Comparison of ENCODE assay signal across 22 mouse cellular contexts in the genomic region with DNA sequence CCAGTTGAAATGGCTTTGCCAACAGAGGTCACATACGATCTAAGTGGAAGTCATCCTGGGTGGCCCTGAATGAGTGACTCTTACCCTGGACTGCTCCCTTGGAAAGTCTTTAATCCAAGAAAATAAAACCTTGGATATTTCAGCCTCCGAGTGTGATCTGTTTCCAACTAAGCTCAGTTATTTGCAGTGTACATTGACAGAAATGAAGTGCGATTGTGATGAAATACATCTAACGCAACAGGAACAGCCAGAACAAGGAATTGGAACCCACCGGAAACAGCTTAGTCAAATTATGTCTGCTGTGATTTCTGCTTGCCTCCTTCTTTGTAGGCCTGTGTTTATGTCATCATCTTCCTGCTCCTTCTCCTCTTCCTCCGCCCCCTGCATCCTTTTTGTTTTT.
DNase-seq lines count a peak whose midpoint lies in the region; ATAC-seq and TF ChIP-seq lines count a peak whose summit lies in the region.
"Had no signal": no experiment of that assay in that cellular context is flagged by ENCODE, and none has a peak within 500 bp of the region (broad histone marks: within the 10 kb centered on the region; RNA-seq: fewer than 3 reads in every experiment).

No protein-coding gene starts in this region.

- TF ChIP-seq POLR2A in lung, adult 2 months (IDR thresholded peaks at IDR 0.05; ENCODE audit: borderline replicate concordance, extremely low read depth, low read depth, low read length), result no peak

- 41% methylated on average over 6 of the region's 6 CpGs for WGBS in lung, embryonic 15.5 days
- 54% methylated on average over 6 of the region's 6 CpGs for WGBS in lung, adult 2 months
- WGBS in kidney, embryonic 14.5 days, result 92% methylated on average over 6 of the region's 6 CpGs
- WGBS in embryonic facial prominence, embryonic 10.5 days, result 89% methylated on average over 6 of the region's 6 CpGs

- no peaks in the 10 kb centered on the region for H3K4me1 ChIP-seq in lung, embryonic 15.5 days
- H3K4me1 ChIP-seq in lung, adult 2 months (ENCODE audit: control insufficient read depth, insufficient read depth, low read length), result 0 out of 2 replicates have a peak, but pooled peaks cover 5% of the 10 kb centered on the region
- H3K4me1 ChIP-seq in kidney, embryonic 14.5 days (ENCODE audit: control insufficient read depth, insufficient read depth, low read length), result no peaks in the 10 kb centered on the region
- no peaks in the 10 kb centered on the region for H3K4me1 ChIP-seq in embryonic facial prominence, embryonic 10.5 days
- H3K4me1 ChIP-seq: forebrain, embryonic 12.5 days; heart, embryonic 13.5 days; hindbrain, embryonic 12.5 days had no signal

- H3K27ac ChIP-seq in lung, embryonic 15.5 days, result peak overlapping the region; percentile 59
- H3K27ac ChIP-seq in kidney, embryonic 14.5 days (ENCODE audit: low read depth, low read length), result no peak overlapping the region
- no peak overlapping the region for H3K27ac ChIP-seq in embryonic facial prominence, embryonic 10.5 days (replicated peaks)
- H3K27ac ChIP-seq: embryonic facial prominence, embryonic 13.5 days; forebrain, embryonic 12.5 days; heart, embryonic 13.5 days; hindbrain, embryonic 12.5 days had no signal

- TF ChIP-seq CTCF in lung, adult 2 months (IDR thresholded peaks at IDR 0.05; ENCODE audit: insufficient read depth, low read length), result no peak

- no peak overlapping the region for H3K4me3 ChIP-seq in lung, embryonic 15.5 days
- H3K4me3 ChIP-seq in lung, adult 2 months (replicated peaks; ENCODE audit: extremely low read depth, low read depth, low read length), result no peak overlapping the region
- no peak overlapping the region for H3K4me3 ChIP-seq in kidney, embryonic 14.5 days (ENCODE audit: low read length)
- no peak overlapping the region for H3K4me3 ChIP-seq in embryonic facial prominence, embryonic 10.5 days
- H3K4me3 ChIP-seq: embryonic facial prominence, embryonic 13.5 days; forebrain, embryonic 12.5 days; heart, embryonic 13.5 days; hindbrain, embryonic 12.5 days had no signal

- no peak overlapping the region for H3K4me2 ChIP-seq in lung, embryonic 15.5 days
- H3K4me2 ChIP-seq in kidney, embryonic 14.5 days (replicated peaks; ENCODE audit: low read depth, low read length), result no peak overlapping the region
- H3K4me2 ChIP-seq: embryonic facial prominence, embryonic 13.5 days; forebrain, embryonic 12.5 days; heart, embryonic 13.5 days; hindbrain, embryonic 12.5 days had no signal

- H3K9me3 ChIP-seq in lung, embryonic 15.5 days, result no peaks in the 10 kb centered on the region
- H3K9me3 ChIP-seq in kidney, embryonic 14.5 days (ENCODE audit: control insufficient read depth, low read length), result no peaks in the 10 kb centered on the region
- no peaks in the 10 kb centered on the region for H3K9me3 ChIP-seq in embryonic facial prominence, embryonic 10.5 days
- H3K9me3 ChIP-seq: embryonic facial prominence, embryonic 13.5 days; forebrain, embryonic 12.5 days; heart, embryonic 13.5 days; hindbrain, embryonic 12.5 days had no signal

- H3K27me3 ChIP-seq in lung, embryonic 15.5 days, result no peaks in the 10 kb centered on the region
- no peaks in the 10 kb centered on the region for H3K27me3 ChIP-seq in kidney, embryonic 14.5 days (ENCODE audit: control insufficient read depth, insufficient read depth, low read length)
- H3K27me3 ChIP-seq in embryonic facial prominence, embryonic 10.5 days (replicated peaks; ENCODE audit: low read depth, poor library complexity, severe bottlenecking), result no peaks in the 10 kb centered on the region
- H3K27me3 ChIP-seq: CH12.LX; embryonic facial prominence, embryonic 13.5 days; forebrain, embryonic 12.5 days; heart, embryonic 13.5 days; hindbrain, embryonic 12.5 days; Patski had no signal

- H3K36me3 ChIP-seq in lung, embryonic 15.5 days, result no peaks in the 10 kb centered on the region
- H3K36me3 ChIP-seq in kidney, embryonic 14.5 days (ENCODE audit: control insufficient read depth, insufficient read depth, low read length), result no peaks in the 10 kb centered on the region
- H3K36me3 ChIP-seq in embryonic facial prominence, embryonic 10.5 days (replicated peaks), result no peaks in the 10 kb centered on the region
- H3K36me3 ChIP-seq: embryonic facial prominence, embryonic 13.5 days; forebrain, embryonic 12.5 days; heart, embryonic 13.5 days; hindbrain, embryonic 12.5 days had no signal

- peak; percentile 79; the same call in 1 of the 2 replicates for ATAC-seq in lung, embryonic 15.5 days (ENCODE audit: borderline replicate concordance, extremely low read depth, low FRiP score, low TSS enrichment)
- ATAC-seq in megakaryocyte, adult 5-6 weeks (ENCODE audit: poor library complexity, severe bottlenecking), result peak; percentile 71
- ATAC-seq in kidney, embryonic 14.5 days (ENCODE audit: low FRiP score, low TSS enrichment), result no peak
- ATAC-seq: activated CD4-positive, CD25-positive, alpha-beta regulatory T cell, adult 4 months; forebrain, embryonic 16.5 days; hindbrain, embryonic 16.5 days; Patski had no signal

- no peak for DNase-seq in lung, adult 2 months
- DNase-seq in lung, postnatal 10 days, result peak; percentile 21
- DNase-seq in adrenal gland, adult 2 months, result no peak
- no peak for DNase-seq in embryonic facial prominence, embryonic 10.5 days (ENCODE audit: low spot score)
- DNase-seq: adrenal gland, postnatal 25 days; cerebellum, adult 11 months; cerebellum, adult 8-10 months; cerebellum, postnatal 25 days; gastrocnemius, postnatal 14 days; heart, postnatal 4 days had no signal

- H3K9ac ChIP-seq in lung, embryonic 15.5 days, result no peak overlapping the region
- no peak overlapping the region for H3K9ac ChIP-seq in kidney, embryonic 14.5 days (ENCODE audit: low read depth, low read length)
- H3K9ac ChIP-seq: embryonic facial prominence, embryonic 13.5 days; forebrain, embryonic 12.5 days; heart, embryonic 13.5 days; hindbrain, embryonic 12.5 days had no signal
